Mouse (Mus musculus): ENCODE results near the gene Tex12.

GRCm38 (mm10) chr9:50565940-50566339 is 4.8 kb upstream of the Tex12 start:
- TF ChIP-seq POLR2A (IDR thresholded peaks at IDR 0.05; ENCODE audit: borderline replicate concordance, extremely low read depth, insufficient read depth, insufficient read length, poor library complexity, severe bottlenecking) (no peak), CTCF (IDR thresholded peaks at IDR 0.05; ENCODE audit: borderline replicate concordance, extremely low read depth, insufficient read depth, insufficient read length) (no peak)

Data from brain, embryonic 14.5 days (tissue).